17 mouse cellular contexts compared by ENCODE assay signal in genomic region chr5:124421786-124422185, GRCm38 (mm10).
"Had no signal": no experiment of that assay in that cellular context is flagged by ENCODE, and none has a peak within 500 bp of the region (broad histone marks: within the 10 kb centered on the region; RNA-seq: fewer than 3 reads in every experiment).

No protein-coding gene starts in this region.

- H3K9me3 ChIP-seq: lung, embryonic 15.5 days; megakaryocyte, embryonic 14.5 days; midbrain, embryonic 13.5 days; midbrain, embryonic 15.5 days; neural tube, embryonic 12.5 days; stomach, embryonic 15.5 days had no signal

- DNase-seq: lung, adult 2 months; lung, postnatal 14 days; lung, postnatal 36 days; right cerebral cortex, postnatal 14 days; thymus, adult 2 months; thymus, postnatal 25 days; thymus, postnatal 4 days had no signal

- H3K4me3 ChIP-seq: lung, embryonic 15.5 days; megakaryocyte, embryonic 14.5 days; midbrain, embryonic 13.5 days; midbrain, embryonic 15.5 days; neural tube, embryonic 12.5 days; stomach, embryonic 15.5 days had no signal

- H3K4me1 ChIP-seq: stomach, embryonic 15.5 days had no signal

- H3K36me3 ChIP-seq: neural tube, embryonic 12.5 days; stomach, embryonic 15.5 days had no signal

- ATAC-seq: lung, postnatal 0 days; midbrain, embryonic 13.5 days; midbrain, embryonic 15.5 days had no signal

- H3K27ac ChIP-seq: lung, embryonic 15.5 days; macrophage; midbrain, embryonic 13.5 days; midbrain, embryonic 15.5 days; neural tube, embryonic 12.5 days; stomach, embryonic 15.5 days; stomach, postnatal 0 days had no signal

- H3K27me3 ChIP-seq: lung, embryonic 15.5 days; megakaryocyte, embryonic 14.5 days; midbrain, embryonic 13.5 days; midbrain, embryonic 15.5 days; neural tube, embryonic 12.5 days; stomach, embryonic 15.5 days had no signal

- H3K9ac ChIP-seq: lung, embryonic 15.5 days; midbrain, embryonic 13.5 days; midbrain, embryonic 15.5 days; neural tube, embryonic 12.5 days; stomach, embryonic 15.5 days had no signal

- H3K4me2 ChIP-seq: lung, embryonic 15.5 days; midbrain, embryonic 11.5 days; midbrain, embryonic 13.5 days; midbrain, embryonic 15.5 days; neural tube, embryonic 12.5 days; stomach, embryonic 15.5 days had no signal
